Mouse (Mus musculus): ENCODE measurements at regions not wholly inside any gene's neighbourhood (a gene's known extent, or its start where the extent isn't known, plus 50 kb on each side); places are given as distances from the start of the nearest gene placed in this dataset.

DNA sequence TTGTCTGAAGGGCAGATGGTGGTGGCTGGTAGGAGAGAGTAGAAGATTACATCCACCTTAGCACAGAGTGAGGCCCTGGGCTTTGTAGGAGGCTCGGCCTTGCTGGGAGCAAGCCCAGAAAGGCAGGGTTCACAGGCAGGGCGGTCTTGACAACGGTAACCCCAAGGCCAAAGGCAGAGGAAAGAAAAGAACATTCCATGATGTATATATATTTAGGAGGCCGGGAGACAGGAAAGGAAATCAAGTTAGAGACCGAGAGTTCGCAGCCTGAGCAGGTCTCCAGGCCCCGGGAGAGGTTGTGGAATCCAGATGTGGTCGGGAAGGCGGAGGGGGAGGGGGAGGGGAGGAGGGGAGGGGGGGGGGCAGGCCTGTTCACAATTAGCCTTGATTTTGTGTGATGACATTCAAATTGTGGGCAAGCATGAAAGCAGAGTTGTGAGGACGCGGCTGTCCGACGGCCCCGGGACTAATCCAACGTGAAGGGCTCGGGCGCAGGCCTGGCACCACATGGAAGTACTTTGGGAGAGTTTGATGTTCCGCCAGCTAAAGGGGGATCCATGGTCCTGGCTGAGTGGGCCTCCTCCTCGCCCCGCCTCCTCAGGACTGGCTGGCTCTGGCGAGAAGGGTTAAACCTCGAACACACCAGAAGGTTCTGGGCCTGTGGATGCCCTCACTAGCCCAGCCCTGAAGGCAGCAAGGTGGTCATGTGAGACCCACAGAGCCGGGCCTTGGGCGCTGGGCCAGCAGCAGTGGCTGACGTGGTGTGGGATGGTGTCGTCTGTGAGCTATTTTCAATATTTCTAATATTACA lies 131.8 kb upstream of the Gm26897 start:
- TF ChIP-seq POLR2A (IDR thresholded peaks at IDR 0.05; ENCODE audit: borderline replicate concordance, extremely low read depth, low read depth, low read length) (no peak), CTCF (IDR thresholded peaks at IDR 0.05; ENCODE audit: insufficient read depth, low read length) (no peak)
